Mouse (Mus musculus): ENCODE results near the gene Mmp17. TPM values are rescaled to one million over a fixed set of nuclear protein-coding genes. Genes with fewer than 3 reads are reported as not detected.

The Mmp17 gene
- total RNA-seq (2023): 1.1 TPM

DNA sequence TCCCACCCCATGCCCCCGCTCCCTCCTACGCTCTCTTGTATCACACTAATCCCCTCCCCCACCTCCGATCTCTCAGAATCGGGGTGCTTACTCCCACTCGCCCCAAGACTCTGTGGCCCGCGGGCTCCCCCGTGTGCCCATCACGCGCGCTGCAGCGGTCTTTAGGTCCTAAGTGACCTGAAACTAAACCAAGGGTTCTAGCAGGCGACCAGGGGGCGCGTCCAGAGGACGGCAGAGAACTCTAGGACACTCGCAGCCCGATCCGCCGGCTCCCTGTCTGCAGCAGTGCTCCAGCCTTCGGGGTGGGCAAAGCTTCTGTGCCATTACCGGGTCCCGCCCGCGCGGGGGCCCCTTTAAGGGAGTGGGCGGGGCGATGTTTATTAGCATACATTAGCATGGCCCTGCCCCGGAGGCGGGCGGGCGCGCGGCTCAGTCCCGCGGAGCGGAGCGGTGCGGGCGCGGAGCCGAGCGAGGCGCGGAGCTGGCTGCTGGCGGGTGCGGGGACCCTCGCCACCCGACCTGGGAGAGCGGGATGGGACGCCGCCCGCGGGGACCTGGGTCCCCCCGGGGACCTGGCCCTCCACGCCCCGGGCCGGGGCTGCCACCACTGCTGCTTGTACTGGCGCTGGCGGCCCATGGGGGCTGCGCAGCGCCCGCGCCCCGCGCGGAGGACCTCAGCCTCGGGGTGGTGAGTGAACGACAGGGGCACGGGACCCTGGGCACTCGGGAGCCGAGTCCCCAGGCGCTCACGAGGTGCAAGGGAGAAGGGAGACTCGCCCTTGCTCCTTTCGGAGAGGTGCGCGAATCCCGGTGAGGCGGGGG, at the start of gene Mmp17:
TSS of gene Mmp17 (plus strand) at position 409 of the 822 bp plus-strand sequence.

Other genes starting within 250 kb of the Mmp17 start
- 170 TPM for gene Sfswap, start 82.9 kb upstream of the Mmp17 start, total RNA-seq (2023)
- gene Zfp11, start 85.9 kb downstream of the Mmp17 start, total RNA-seq (2023): 0.79 TPM
- not detected for gene Sept14, start 124.3 kb downstream of the Mmp17 start, total RNA-seq (2023)
- gene Mrps17, start 131.3 kb downstream of the Mmp17 start, total RNA-seq (2023): 30.2 TPM
- 34.9 TPM for gene Nipsnap2, start 140.9 kb downstream of the Mmp17 start, total RNA-seq (2023)
- gene Psph, start 203.3 kb downstream of the Mmp17 start, total RNA-seq (2023): 16.9 TPM